Mouse (Mus musculus) neutrophil, adult 83 days (primary cell): ENCODE measurements around the gene Foxd1. TPM values are rescaled to one million over a fixed set of nuclear protein-coding genes. Genes with fewer than 3 reads are reported as not detected.

Experiments
- total RNA-seq, 2 experiments: library from RNA; stranded (reverse); gene quantifications; one replicate each; pipeline ENCODE4 v1.2.4; 2023

Gene Foxd1
- not detected for total RNA-seq

DNA sequence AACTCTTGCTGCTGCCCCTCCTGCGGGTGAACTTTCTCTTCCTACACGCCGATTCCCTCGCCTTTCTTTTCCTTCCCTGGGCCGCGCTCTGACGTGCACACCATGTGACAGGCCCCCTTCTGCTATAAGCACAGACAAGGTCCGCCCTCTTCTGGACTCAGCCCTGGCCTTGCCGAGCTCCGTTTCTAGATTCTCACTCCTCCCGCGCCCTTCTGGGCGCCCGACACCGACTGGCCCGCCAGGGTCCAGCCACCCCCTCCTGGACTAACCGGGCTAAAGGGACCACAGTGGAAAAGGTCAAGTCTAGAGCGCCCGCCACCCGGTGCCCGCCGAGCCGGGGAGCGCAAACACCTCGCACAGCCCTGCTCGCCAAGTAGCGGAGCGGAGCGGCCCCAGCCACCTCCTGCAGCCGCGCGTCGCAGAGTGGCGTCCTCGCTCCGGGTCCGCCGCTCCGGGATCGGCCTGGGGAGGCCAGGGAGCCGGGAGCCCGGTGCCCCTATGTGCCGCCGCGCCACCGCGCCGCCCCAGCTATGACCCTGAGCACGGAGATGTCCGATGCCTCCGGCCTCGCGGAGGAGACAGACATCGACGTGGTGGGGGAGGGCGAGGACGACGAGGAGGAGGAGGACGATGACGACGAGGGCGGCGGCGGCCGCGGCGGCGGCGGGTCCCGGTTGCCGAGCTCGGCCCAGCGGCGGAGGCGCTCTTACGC, at the start of gene Foxd1:
TSS of gene Foxd1 (plus strand) at position 153 of the 712 bp plus-strand sequence.

DNA sequence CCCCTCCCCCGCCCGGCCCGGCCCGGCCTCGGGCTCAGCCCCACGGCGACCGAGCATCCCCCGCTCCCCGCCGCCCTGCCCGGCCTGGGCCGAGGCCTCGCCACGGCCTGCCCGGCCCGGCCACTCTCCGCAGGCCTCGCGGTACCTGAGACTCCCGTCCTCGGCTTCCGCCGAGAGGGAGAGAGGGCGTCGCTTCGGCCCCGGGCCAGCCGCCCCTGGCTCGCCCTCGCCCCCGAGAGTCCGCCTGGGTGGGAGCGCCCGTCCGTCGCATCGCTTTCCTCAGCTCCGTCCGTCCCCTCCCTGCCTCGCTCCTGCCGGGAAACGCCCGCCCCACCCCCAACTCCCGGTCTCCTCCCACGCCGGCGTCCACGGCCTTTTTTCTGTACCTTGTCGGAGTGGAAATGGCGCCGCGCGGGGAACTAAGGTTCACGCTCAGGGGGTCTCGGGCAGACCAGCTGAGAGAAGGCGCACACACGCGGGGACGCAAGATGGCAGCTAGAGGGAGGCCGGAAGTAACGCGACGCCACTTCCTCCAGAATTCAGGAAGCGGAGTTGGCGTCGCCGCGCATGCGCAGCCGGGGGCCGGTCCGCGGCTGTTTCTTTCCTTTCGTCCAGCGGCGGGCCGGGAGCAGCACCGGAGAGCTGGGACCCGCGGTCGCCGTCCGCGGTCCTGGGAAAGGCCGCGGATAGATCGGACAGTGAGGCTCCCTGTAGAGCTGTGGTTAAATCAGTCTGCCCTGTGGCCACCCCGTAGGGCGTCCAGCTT, 37.4 kb upstream of the Foxd1 start, which contains the start of gene Btf3:
TSS of gene Btf3 (minus strand) at position 527 of the 766 bp plus-strand sequence.

Other genes starting within 250 kb of the Foxd1 start
- gene Arhgef28, start 147.8 kb upstream of the Foxd1 start, total RNA-seq = under 1 TPM; 0.49 to 0.77 TPM
- 10 to 100 TPM; 11.2 to 13.1 TPM for gene Utp15, start 91.2 kb upstream of the Foxd1 start, total RNA-seq
- 10 to 100 TPM; 15.5 to 19.5 TPM for gene Ankra2, start 91.2 kb upstream of the Foxd1 start, total RNA-seq
- gene Gm21976, start 74.4 kb upstream of the Foxd1 start, total RNA-seq = not detected
- gene Btf3, start 37.2 kb upstream of the Foxd1 start, total RNA-seq = 100 to 1,000 TPM; 248 to 257 TPM
- not detected for gene Gm10320, start 137.8 kb downstream of the Foxd1 start, total RNA-seq